Mouse (Mus musculus) natural killer cell, adult 2 months (primary cell): ENCODE data around the gene Mrpl20.
A peak's percentile ranks its signal among the peaks of the same experiment; 100 is the strongest.

Experiments used
- DNase-seq, 2 experiments: peaks; one replicate each; pipeline ENCODE4 v3.0.0; 2022; ENCODE audit warnings: low spot score in 2 of 2

Gene Mrpl20

GRCm38 (mm10) chr4:155802741-155803339, at the start of gene Mrpl20:
Gene Mrpl20 (plus strand): TSS chr4:155802878.
- DNase-seq: peak in 1 of 2 experiments; percentile 12

- no peak for DNase-seq
Measured at GRCm38 (mm10) chr4:155757011-155757410, 45.7 kb upstream of the Mrpl20 start.

- DNase-seq: peak; percentile 40 to 52
Measured at GRCm38 (mm10) chr4:155759862-155760612, 42.6 kb upstream of the Mrpl20 start.

GRCm38 (mm10) chr4:155760613-155761355, 41.9 kb upstream of the Mrpl20 start, which contains the start of gene Atad3a:
Gene Atad3a (minus strand): TSS chr4:155761093.
- DNase-seq: peak; percentile 95 to 96

GRCm38 (mm10) chr4:155761356-155762099, 41.1 kb upstream of the Mrpl20 start:
- DNase-seq: no peak

GRCm38 (mm10) chr4:155762357-155762756, 40.3 kb upstream of the Mrpl20 start:
- DNase-seq: no peak

GRCm38 (mm10) chr4:155769496-155769879, 33.2 kb upstream of the Mrpl20 start:
- DNase-seq: no peak

- peak; percentile 85 for DNase-seq
Measured at GRCm38 (mm10) chr4:155769880-155770512, 32.7 kb upstream of the Mrpl20 start.

GRCm38 (mm10) chr4:155770626-155771025, 32.1 kb upstream of the Mrpl20 start:
- no peak for DNase-seq

- DNase-seq: no peak
Measured at GRCm38 (mm10) chr4:155771706-155772105, 31.0 kb upstream of the Mrpl20 start.

- no peak for DNase-seq
Measured at GRCm38 (mm10) chr4:155772786-155773185, 29.9 kb upstream of the Mrpl20 start.

GRCm38 (mm10) chr4:155773335-155774078, 29.2 kb upstream of the Mrpl20 start:
- DNase-seq: no peak

GRCm38 (mm10) chr4:155774280-155774754, 28.4 kb upstream of the Mrpl20 start, which contains the start of gene Vwa1:
Gene Vwa1 (minus strand): TSS chr4:155774698.
- DNase-seq: peak; percentile 75 to 83

GRCm38 (mm10) chr4:155774971-155775740, 27.5 kb upstream of the Mrpl20 start:
- DNase-seq: peak in 1 of 2 experiments; percentile 29

GRCm38 (mm10) chr4:155775855-155776254, 26.8 kb upstream of the Mrpl20 start:
- DNase-seq: no peak

- no peak for DNase-seq
Measured at GRCm38 (mm10) chr4:155776704-155777335, 25.9 kb upstream of the Mrpl20 start.

- DNase-seq: no peak
Measured at GRCm38 (mm10) chr4:155777816-155778215, 24.9 kb upstream of the Mrpl20 start.

GRCm38 (mm10) chr4:155779498-155779897, 23.2 kb upstream of the Mrpl20 start:
- DNase-seq: no peak

- DNase-seq: no peak
Measured at GRCm38 (mm10) chr4:155780895-155781294, 21.8 kb upstream of the Mrpl20 start.
